Mouse (Mus musculus) liver, postnatal 0 days (tissue): ENCODE data around the gene Cd59a.

Experiments used
- CTCF ChIP-seq: sonication (generic); IDR thresholded peaks from 2 replicates; pipeline ENCODE4 v1.5.1; 2016; ENCODE audit warnings: antibody characterized with exemption, low read depth
- EP300 ChIP-seq: IDR thresholded peaks from 2 replicates; pipeline ENCODE4 v1.6.1; 2016; ENCODE audit warnings: antibody characterized with exemption, low read depth, mild to moderate bottlenecking

GRCm38 (mm10) chr2:104114898-104115297 is 19.3 kb downstream of the Cd59a start:
- TF ChIP-seq CTCF (no peak), EP300 (no peak)
